In the genomic region with DNA sequence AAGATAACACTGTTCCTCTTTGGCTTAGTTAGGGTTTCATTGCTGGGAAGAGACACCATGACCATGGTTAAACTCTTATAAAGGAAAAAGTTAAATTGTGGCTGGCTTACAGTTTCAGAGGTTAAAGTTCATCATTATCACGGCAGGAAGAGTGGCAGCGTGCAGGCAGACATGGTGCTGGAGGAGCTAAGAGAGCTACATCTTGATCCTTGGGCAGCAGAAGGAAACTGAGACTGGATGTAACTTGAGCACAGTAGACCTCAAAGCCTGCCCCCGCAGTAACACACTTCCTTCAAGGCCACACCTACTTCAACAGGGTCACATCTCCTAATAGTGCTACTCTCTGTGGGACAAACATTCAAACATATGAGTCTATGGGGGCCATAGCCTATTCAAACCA, we compare ENCODE assay signal across 14 mouse cellular contexts.
"Had no signal": no experiment of that assay in that cellular context is flagged by ENCODE, and none has a peak within 500 bp of the region (broad histone marks: within the 10 kb centered on the region; RNA-seq: fewer than 3 reads in every experiment).

No protein-coding gene starts in this region.

- H3K4me3 ChIP-seq: limb, embryonic 13.5 days; liver, embryonic 15.5 days; midbrain, embryonic 15.5 days; neural tube, embryonic 12.5 days had no signal

- H3K4me1 ChIP-seq: midbrain, embryonic 15.5 days had no signal

- H3K27ac ChIP-seq: limb, embryonic 13.5 days; liver, embryonic 15.5 days; midbrain, embryonic 15.5 days; neural tube, embryonic 12.5 days had no signal

- ATAC-seq: midbrain, embryonic 15.5 days had no signal

- DNase-seq: kidney, postnatal 10 days; left cerebral cortex, postnatal 4 days; lung, embryonic 14.5 days; lung, postnatal 10 days; retina, postnatal 1 day; right cerebral cortex, postnatal 4 days; spleen, adult 18-20 months; thymus, adult 18-20 months; thymus, postnatal 14 days had no signal

- H3K4me2 ChIP-seq: limb, embryonic 13.5 days; liver, embryonic 15.5 days; lung, embryonic 14.5 days; midbrain, embryonic 11.5 days; midbrain, embryonic 15.5 days; neural tube, embryonic 12.5 days had no signal

- H3K9ac ChIP-seq: limb, embryonic 13.5 days; liver, embryonic 15.5 days; lung, embryonic 14.5 days; midbrain, embryonic 15.5 days; neural tube, embryonic 12.5 days had no signal

- H3K9me3 ChIP-seq: limb, embryonic 13.5 days; liver, embryonic 15.5 days; midbrain, embryonic 15.5 days; neural tube, embryonic 12.5 days had no signal

- H3K27me3 ChIP-seq: limb, embryonic 13.5 days; liver, embryonic 15.5 days; midbrain, embryonic 15.5 days; neural tube, embryonic 12.5 days had no signal

- H3K36me3 ChIP-seq: limb, embryonic 13.5 days; liver, embryonic 15.5 days; midbrain, embryonic 15.5 days; neural tube, embryonic 12.5 days had no signal
